Mouse (Mus musculus) layer of hippocampus, adult 2 months (tissue): Measurements from ENCODE around the gene Gm28042. TPM values are rescaled to one million over a fixed set of nuclear protein-coding genes. Genes with fewer than 3 reads are reported as not detected.

ENCODE experiments used
- DNase-seq, 2 experiments: peaks; one replicate each; pipeline ENCODE4 v3.0.0; 2022; ENCODE audit warnings: low spot score in 2 of 2
- H3K27ac ChIP-seq: fragments of 200-600 bp; 2 replicates; pipeline ENCODE4 v1.8.1; 2022
- H3K4me3 ChIP-seq: fragments of 200-600 bp; 2 replicates; pipeline ENCODE4 v1.8.1; 2022; ENCODE audit warnings: mild to moderate bottlenecking
- CTCF ChIP-seq: fragments of 200-600 bp; conservative IDR thresholded peaks from 2 replicates; pipeline ENCODE4 v1.8.1; 2022; ENCODE audit warnings: antibody characterized with exemption, mild to moderate bottlenecking, moderate library complexity
- total RNA-seq, 2 experiments: library from RNA; stranded (reverse); gene quantifications; 2 replicates each; pipeline ENCODE4 v1.2.3; 2021

Gm28042 gene
- total RNA-seq, 2 experiments from 2014 or later: 1.1 to 2.4 TPM

- peak overlapping the region; percentile 93 for H3K27ac ChIP-seq
- no peak for TF ChIP-seq CTCF
- DNase-seq: no peak
- peak overlapping the region; percentile 90 for H3K4me3 ChIP-seq
Observed at GRCm38 (mm10) chr2:120027950-120028331, 648 bp downstream of the Gm28042 start.

- DNase-seq: no peak
- TF ChIP-seq CTCF: no peak
- Histone ChIP-seq H3K27ac (no peak overlapping the region), H3K4me3 (no peak overlapping the region)
Observed at GRCm38 (mm10) chr2:120030380-120030779, 3.1 kb downstream of the Gm28042 start.

- Histone ChIP-seq H3K4me3 (no peak within 1 kb of the TSS), H3K27ac (no peak within 1 kb of the TSS)
- no peak for TF ChIP-seq CTCF
- DNase-seq: no peak
Observed at GRCm38 (mm10) chr2:120032726-120033467, 5.6 kb downstream of the Gm28042 start, which contains the start of gene Pla2g4b. Gene Pla2g4b (plus strand): TSS chr2:120033417.

GRCm38 (mm10) chr2:120033726-120034125, 6.4 kb downstream of the Gm28042 start:
- no peak overlapping the region for H3K4me3 ChIP-seq
- DNase-seq: no peak
- H3K27ac ChIP-seq: no peak overlapping the region
- no peak for TF ChIP-seq CTCF

- no peak overlapping the region for H3K4me3 ChIP-seq
- DNase-seq: no peak
- no peak overlapping the region for H3K27ac ChIP-seq
- TF ChIP-seq CTCF: no peak
Observed at GRCm38 (mm10) chr2:120037744-120038143, 10.5 kb downstream of the Gm28042 start.

- no peak for TF ChIP-seq CTCF
- DNase-seq: no peak
- Histone ChIP-seq H3K27ac (no peak overlapping the region), H3K4me3 (no peak overlapping the region)
Observed at GRCm38 (mm10) chr2:120040991-120041390, 13.7 kb downstream of the Gm28042 start.

- DNase-seq: no peak
- no peak overlapping the region for H3K4me3 ChIP-seq
Observed at GRCm38 (mm10) chr2:120044101-120044603, 16.9 kb downstream of the Gm28042 start.

GRCm38 (mm10) chr2:120044676-120045075, 17.4 kb downstream of the Gm28042 start:
- Histone ChIP-seq H3K4me3 (no peak overlapping the region), H3K27ac (no peak overlapping the region)
- DNase-seq: no peak
- TF ChIP-seq CTCF: no peak

More at GRCm38 (mm10) chr2:120044101-120044603, 16.9 kb downstream of the Gm28042 start:
- H3K27ac ChIP-seq: no peak overlapping the region
- no peak for TF ChIP-seq CTCF

GRCm38 (mm10) chr2:120046486-120047310, 19.4 kb downstream of the Gm28042 start:
- no peak for TF ChIP-seq CTCF
- no peak overlapping the region for H3K4me3 ChIP-seq
- DNase-seq: peak; percentile 27 to 43
- no peak overlapping the region for H3K27ac ChIP-seq

- Histone ChIP-seq H3K4me3 (no peak overlapping the region), H3K27ac (no peak overlapping the region)
- no peak for TF ChIP-seq CTCF
- DNase-seq: no peak
Observed at GRCm38 (mm10) chr2:120048173-120048572, 20.9 kb downstream of the Gm28042 start.

GRCm38 (mm10) chr2:120049632-120050274, 22.5 kb downstream of the Gm28042 start:
- H3K27ac ChIP-seq: no peak overlapping the region
- peak; percentile 69 for TF ChIP-seq CTCF
- DNase-seq: no peak
- H3K4me3 ChIP-seq: no peak overlapping the region

- no peak for TF ChIP-seq CTCF
- Histone ChIP-seq H3K4me3 (no peak overlapping the region), H3K27ac (no peak overlapping the region)
- DNase-seq: no peak
Observed at GRCm38 (mm10) chr2:120051405-120051804, 24.1 kb downstream of the Gm28042 start.
